Mouse (Mus musculus) liver, embryonic 11.5 days (tissue): Measurements from ENCODE around the gene Spindoc. TPM values are rescaled to one million over a fixed set of nuclear protein-coding genes. Genes with fewer than 3 reads are reported as not detected.
"Not testable (repeated sequence)": the region's sequence is repeated elsewhere in the genome, so short reads cannot be mapped to it uniquely, and the experiment has no call there.

Experiments
- ATAC-seq: fragments of 200-750 bp; cut with Nextera tagmentation; replicated peaks from 2 replicates; pipeline ENCODE4 v1.8.0; 2017; ENCODE audit warnings: moderate number of reproducible peaks, mild to moderate bottlenecking, moderate TSS enrichment, moderate library complexity; ENCODE audit not compliant: low FRiP score
- DNase-seq: peaks from one replicate; pipeline ENCODE4 v3.0.0-alpha.2; 2017; ENCODE audit warnings: low spot score
- H3K27ac ChIP-seq: fragments of 300-500 bp; sonication (generic); 2 replicates; pipeline ENCODE4 v1.5.1; 2014; ENCODE audit warnings: mild to moderate bottlenecking, low read depth, low read length, control low read depth
- H3K27me3 ChIP-seq: fragments of 300-500 bp; sonication (generic); replicated peaks from 2 replicates; pipeline ENCODE4 v1.6.1; 2014; ENCODE audit warnings: low read length, mixed read lengths; ENCODE audit not compliant: control insufficient read depth, insufficient read depth
- H3K36me3 ChIP-seq: fragments of 300-500 bp; sonication (generic); 2 replicates; pipeline ENCODE4 v1.6.1; 2014; ENCODE audit warnings: mild to moderate bottlenecking, low read length, moderate library complexity, mixed read lengths; ENCODE audit not compliant: control insufficient read depth, insufficient read depth
- H3K4me1 ChIP-seq: fragments of 300-500 bp; sonication (generic); replicated peaks from 2 replicates; pipeline ENCODE4 v1.6.1; 2014; ENCODE audit warnings: low read length, mixed read lengths; ENCODE audit not compliant: control insufficient read depth, insufficient read depth
- H3K4me2 ChIP-seq: fragments of 300-500 bp; sonication (generic); 2 replicates; pipeline ENCODE4 v1.6.1; 2014; ENCODE audit warnings: mild to moderate bottlenecking, control low read depth, moderate library complexity
- H3K4me3 ChIP-seq: fragments of 300-500 bp; sonication (generic); 2 replicates; pipeline ENCODE4 v1.5.1; 2014; ENCODE audit warnings: low read depth, low read length, control low read depth
- H3K9ac ChIP-seq: fragments of 300-500 bp; sonication (generic); 2 replicates; pipeline ENCODE4 v1.6.1; 2014; ENCODE audit warnings: low read depth, low read length, control low read depth
- H3K9me3 ChIP-seq: fragments of 300-500 bp; sonication (generic); 2 replicates; pipeline ENCODE4 v1.6.1; 2016; ENCODE audit warnings: low read length, inconsistent platforms, mixed read lengths; ENCODE audit not compliant: control insufficient read depth
- WGBS: fragments of 180-500 bp; shearing (Covaris S2); extraction: QIAGEN DNeasy Blood & Tissue Kit; methylation state at CpG from one replicate; pipeline ENCODE4 v1.1.7; 2014; 5-methylcytosine and 5-hydroxymethylcytosine counted together
- polyA plus RNA-seq: library from polyadenylated mRNA; unstranded; fragments of >200 nt; fragmentation: Nextera tagmentation; extraction: Ambion mirVana; gene quantifications from 2 replicates; pipeline ENCODE4 v1.2.1, GENCODE M21; 2014

Gene Spindoc
- polyA plus RNA-seq, 1 experiment from 2014 or later = 16.7 TPM

- DNase-seq (no peak), ATAC-seq (no peak)
- H3K27ac ChIP-seq = peak overlapping the region; percentile 86
- 45% methylated on average over 22 of the region's 22 CpGs for WGBS
- peak overlapping the region; percentile 96 for H3K4me3 ChIP-seq
- peak overlapping the region; percentile 95 for H3K4me2 ChIP-seq
- peak overlapping the region; percentile 95 for H3K9ac ChIP-seq
- no peaks in the 10 kb centered on the region for H3K9me3 ChIP-seq
- peaks cover 11% of the 10 kb centered on the region; the same call in 1 of the 2 replicates for H3K36me3 ChIP-seq
- peaks cover 24% of the 10 kb centered on the region for H3K4me1 ChIP-seq
- peaks cover 16% of the 10 kb centered on the region for H3K27me3 ChIP-seq
These were observed 33.4 kb upstream of the Spindoc start for GRCm38 (mm10) chr19:7415916-7416833.

DNA sequence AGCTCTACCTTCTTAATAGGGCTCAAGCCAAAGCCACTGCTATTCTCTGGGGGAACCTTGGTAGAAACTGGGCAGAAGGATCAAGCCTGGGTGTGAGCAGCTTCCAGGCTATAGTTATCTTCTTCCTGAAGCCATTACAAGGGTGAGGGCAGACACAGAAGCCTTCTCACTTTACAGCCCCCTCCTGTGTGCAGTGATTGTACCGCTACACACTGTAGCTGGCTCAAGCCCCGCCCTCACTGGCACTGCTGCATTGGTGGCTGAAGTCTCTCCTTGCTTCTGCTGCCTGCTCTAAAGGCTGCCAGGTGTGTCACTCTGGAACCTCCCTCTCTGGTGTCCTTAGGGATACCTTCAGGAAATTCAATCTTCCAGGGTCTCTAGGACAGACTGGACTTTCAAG lies 29.6 kb upstream of the Spindoc start:
- 52% methylated on average over 2 of the region's 2 CpGs for WGBS
- Histone ChIP-seq H3K36me3 (no peaks in the 10 kb centered on the region), H3K9ac (no peak overlapping the region), H3K4me2 (no peak overlapping the region), H3K9me3 (no peaks in the 10 kb centered on the region), H3K27me3 (peaks cover 16% of the 10 kb centered on the region), H3K27ac (no peak overlapping the region), H3K4me3 (no peak overlapping the region), H3K4me1 (peaks cover 3% of the 10 kb centered on the region; the same call in 1 of the 2 replicates)
- DNase-seq = no peak
- no peak for ATAC-seq

GRCm38 (mm10) chr19:7404623-7405229 lies 21.9 kb upstream of the Spindoc start:
- H3K9ac ChIP-seq = no peak overlapping the region
- ATAC-seq (no peak), DNase-seq (no peak)
- H3K4me1 ChIP-seq = no peaks in the 10 kb centered on the region
- H3K27me3 ChIP-seq = peaks cover 3% of the 10 kb centered on the region
- no peak overlapping the region for H3K4me3 ChIP-seq
- H3K4me2 ChIP-seq = no peak overlapping the region
- 77% methylated on average over 9 of the region's 9 CpGs for WGBS
- H3K9me3 ChIP-seq = no peaks in the 10 kb centered on the region
- H3K36me3 ChIP-seq = no peaks in the 10 kb centered on the region
- no peak overlapping the region for H3K27ac ChIP-seq

- no peak overlapping the region for H3K27ac ChIP-seq
- DNase-seq = no peak
These were observed 17.8 kb upstream of the Spindoc start for GRCm38 (mm10) chr19:7400635-7401034.

DNA sequence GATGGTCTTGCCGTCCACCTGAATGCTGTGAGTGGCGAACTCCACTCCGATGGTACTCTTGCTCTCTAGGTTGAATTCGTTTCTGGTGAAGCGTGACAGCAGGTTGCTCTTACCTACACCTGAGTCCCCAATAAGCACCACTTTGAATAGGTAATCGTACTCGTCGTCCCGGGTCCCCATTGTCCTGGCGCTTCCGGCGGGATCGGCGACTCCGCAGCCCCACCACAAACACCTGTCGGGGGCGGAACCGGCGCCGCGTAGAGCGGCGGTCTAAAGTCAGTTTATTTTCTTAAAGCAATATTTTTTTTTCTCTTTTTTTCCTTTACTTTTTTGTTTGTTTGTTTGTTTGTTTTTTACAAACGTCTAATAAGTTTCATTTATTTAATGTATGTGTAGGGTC lies 16.1 kb upstream of the Spindoc start:
- H3K9ac ChIP-seq, H3K4me2 ChIP-seq, H3K4me1 ChIP-seq, H3K27me3 ChIP-seq, H3K27ac ChIP-seq, H3K4me3 ChIP-seq, DNase-seq, H3K9me3 ChIP-seq, ATAC-seq, H3K36me3 ChIP-seq: not testable (repeated sequence)
- 40% methylated on average over 24 of the region's 24 CpGs for WGBS

More at GRCm38 (mm10) chr19:7400635-7401034, 17.8 kb upstream of the Spindoc start:
- 56% methylated on average over 11 of the region's 11 CpGs for WGBS
- H3K4me1 ChIP-seq = no peaks in the 10 kb centered on the region
- H3K4me2 ChIP-seq = no peak overlapping the region
- H3K36me3 ChIP-seq = no peaks in the 10 kb centered on the region
- H3K4me3 ChIP-seq = no peak overlapping the region
- ATAC-seq = no peak
- H3K9me3 ChIP-seq = no peaks in the 10 kb centered on the region
- H3K27me3 ChIP-seq = peaks cover 8% of the 10 kb centered on the region
- no peak overlapping the region for H3K9ac ChIP-seq

DNA sequence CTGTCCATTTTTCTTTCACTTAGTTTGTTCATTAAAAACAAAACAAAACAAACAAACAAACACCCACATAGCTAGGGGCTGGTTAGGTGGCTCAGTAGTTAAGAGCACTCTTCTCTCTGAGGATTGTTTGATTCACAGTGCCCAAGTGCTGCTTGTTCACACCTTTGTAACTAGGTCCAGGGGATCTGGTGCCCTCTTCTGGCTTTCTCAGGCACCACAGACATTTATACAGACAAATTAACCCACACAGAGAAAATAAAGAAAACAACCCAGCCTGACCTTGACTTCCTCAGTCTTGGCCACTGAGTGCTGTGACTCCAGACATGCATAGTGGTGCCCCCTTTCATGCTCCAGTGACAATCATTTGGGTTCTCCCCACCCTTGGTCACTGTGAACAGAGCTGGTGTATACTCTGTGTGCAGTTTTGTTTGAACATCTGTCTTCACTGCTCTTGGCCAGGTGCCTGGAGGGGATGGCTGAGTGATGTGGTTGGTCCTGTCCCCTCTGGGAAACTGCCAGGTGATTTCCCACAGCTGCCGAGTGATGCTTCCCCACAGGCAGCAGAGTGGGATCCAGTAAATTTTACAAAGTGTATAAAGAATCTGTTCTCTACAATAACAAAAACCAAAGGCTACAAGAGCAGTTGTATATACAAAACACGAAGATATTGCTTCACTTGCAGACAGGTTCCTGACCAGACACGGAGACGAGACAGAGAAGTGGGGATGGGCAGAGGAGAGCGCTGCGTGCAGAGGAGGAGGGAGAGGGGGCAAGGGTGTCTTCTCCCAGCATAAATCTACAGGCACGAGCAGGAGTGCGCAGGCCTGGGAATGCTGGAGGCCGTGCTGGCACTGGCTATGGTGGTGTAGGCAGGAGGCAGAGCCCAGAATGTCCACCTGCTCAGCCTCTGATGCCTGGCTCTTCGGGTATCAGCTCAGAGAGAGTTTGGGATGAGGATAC lies 14.4 kb upstream of the Spindoc start:
- H3K4me1 ChIP-seq, H3K36me3 ChIP-seq, H3K27me3 ChIP-seq, H3K9me3 ChIP-seq, DNase-seq, ATAC-seq, H3K4me3 ChIP-seq, H3K27ac ChIP-seq, H3K4me2 ChIP-seq, H3K9ac ChIP-seq: not testable (repeated sequence)
- WGBS = 77% methylated on average over 7 of the region's 10 CpGs

GRCm38 (mm10) chr19:7388488-7388887 lies 5.7 kb upstream of the Spindoc start:
- no peak for DNase-seq
- Histone ChIP-seq H3K9me3 (peaks cover 7% of the 10 kb centered on the region; the same call in 1 of the 2 replicates), H3K4me2 (no peak overlapping the region), H3K9ac (no peak overlapping the region), H3K4me3 (no peak overlapping the region), H3K36me3 (no peaks in the 10 kb centered on the region), H3K27ac (no peak overlapping the region), H3K4me1 (peaks cover under 1% of the 10 kb centered on the region), H3K27me3 (no peaks in the 10 kb centered on the region)
- 77% methylated on average over 6 of the region's 6 CpGs for WGBS
- no peak for ATAC-seq

DNA sequence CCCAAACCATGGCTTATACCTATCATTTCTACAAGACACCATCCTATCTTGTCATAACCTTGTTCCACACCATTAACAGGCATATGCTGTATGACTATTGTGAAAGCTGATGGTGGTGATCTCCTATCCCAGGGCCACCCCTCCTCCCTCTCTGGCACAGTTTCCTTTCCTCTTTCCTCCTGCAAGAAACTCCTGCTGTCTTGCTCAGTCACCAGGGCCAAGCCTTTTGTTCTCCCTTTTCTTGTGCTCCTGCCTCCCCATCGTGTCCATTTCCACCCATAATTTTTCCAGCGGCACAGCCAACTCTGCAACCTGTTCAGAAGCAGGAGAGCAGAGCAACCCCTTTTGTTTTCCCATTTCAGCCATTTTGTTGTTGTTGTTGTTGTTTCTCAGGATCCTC lies 3.2 kb upstream of the Spindoc start:
- Histone ChIP-seq H3K27ac (no peak overlapping the region), H3K36me3 (no peaks in the 10 kb centered on the region), H3K4me3 (no peak overlapping the region), H3K9me3 (peaks cover 6% of the 10 kb centered on the region; the same call in 1 of the 2 replicates), H3K27me3 (no peaks in the 10 kb centered on the region), H3K9ac (no peak overlapping the region), H3K4me1 (peaks cover 7% of the 10 kb centered on the region), H3K4me2 (no peak overlapping the region)
- WGBS = 71% methylated on average over 2 of the region's 2 CpGs
- DNase-seq (no peak), ATAC-seq (no peak)
